Mouse (Mus musculus) CH12.LX (cell line): ENCODE measurements at regions not wholly inside any gene's neighbourhood (a gene's known extent, or its start where the extent isn't known, plus 50 kb on each side); places are given as distances from the start of the nearest gene placed in this dataset.

Experiments
- DNase-seq: peaks from one replicate; pipeline ENCODE4 v3.0.0-alpha.2; 2013; ENCODE audit errors: extremely low read depth
- H3K27ac ChIP-seq: 2 replicates; pipeline ENCODE4 v1.5.1; 2012; ENCODE audit warnings: low read depth, mild to moderate bottlenecking, control low read depth, moderate library complexity; ENCODE audit not compliant: insufficient read depth
- H3K27me3 ChIP-seq: replicated peaks from 2 replicates; pipeline ENCODE3; 2012; ENCODE audit warnings: inconsistent platforms
- H3K36me3 ChIP-seq, 2 experiments: replicated peaks in 1 of 2; 2 replicates each; pipeline versions ENCODE3 to v1.6.1; 2012; ENCODE audit warnings: inconsistent platforms in 1 of 2, low read length in 1 of 2, mild to moderate bottlenecking in 1 of 2, mixed read lengths in 1 of 2, moderate library complexity in 1 of 2; ENCODE audit not compliant: control insufficient read depth in 1 of 2, insufficient read depth in 1 of 2
- H3K4me1 ChIP-seq, 2 experiments: 2 replicates each; pipeline ENCODE4 v1.6.1; 2012; ENCODE audit warnings: inconsistent platforms in 1 of 2, moderate library complexity in 1 of 2; ENCODE audit not compliant: insufficient read depth in 2 of 2, control insufficient read depth in 1 of 2
- H3K4me2 ChIP-seq: 2 replicates; pipeline ENCODE4 v1.6.1; 2012; ENCODE audit warnings: low read depth, mild to moderate bottlenecking, control low read depth; ENCODE audit not compliant: poor library complexity, insufficient read depth, severe bottlenecking
- H3K4me3 ChIP-seq, 3 experiments: fragments of 150-350 bp in 1 of 3; sonication (generic) in 1 of 3; replicated peaks in 1 of 3; 2 replicates each; pipeline versions ENCODE3 to v1.5.1; 2011 to 2012; ENCODE audit warnings: low read depth in 2 of 3, low read length in 2 of 3, mild to moderate bottlenecking in 2 of 3, moderate library complexity in 2 of 3, control low read depth in 1 of 3, improper control_type of control experiment in 1 of 3, inconsistent platforms in 1 of 3, mixed read lengths in 1 of 3; ENCODE audit not compliant: poor library complexity in 1 of 3
- H3K79me2 ChIP-seq: replicated peaks from 2 replicates; pipeline ENCODE4 v1.6.1; 2012; ENCODE audit warnings: mild to moderate bottlenecking, moderate library complexity; ENCODE audit not compliant: control insufficient read depth, poor library complexity, insufficient read depth, severe bottlenecking; ENCODE audit errors: extremely low read depth
- H3K9ac ChIP-seq: 2 replicates; pipeline ENCODE4 v1.6.1; 2012; ENCODE audit warnings: low read depth, mild to moderate bottlenecking, control low read depth, moderate library complexity; ENCODE audit not compliant: insufficient read depth
- H3K9me3 ChIP-seq: replicated peaks from 2 replicates; pipeline ENCODE3; 2012; ENCODE audit warnings: low read length, inconsistent platforms, mixed read lengths
- ETS1 ChIP-seq: conservative IDR thresholded peaks from 2 replicates; pipeline ENCODE4 v1.6.1; 2012; ENCODE audit warnings: low read depth, mild to moderate bottlenecking, inconsistent platforms, low read length, improper control_type of control experiment, moderate library complexity
- GABPA ChIP-seq: IDR thresholded peaks from 2 replicates; pipeline ENCODE4 v1.6.1; 2012; ENCODE audit warnings: low read depth, low read length, improper control_type of control experiment, inconsistent platforms; ENCODE audit not compliant: insufficient replicate concordance
- KAT2A ChIP-seq: IDR thresholded peaks from 2 replicates; pipeline ENCODE4 v1.6.1; 2012; ENCODE audit warnings: low read length, improper control_type of control experiment, inconsistent platforms; ENCODE audit not compliant: insufficient replicate concordance
- NELFE ChIP-seq: IDR thresholded peaks from 2 replicates; pipeline ENCODE4 v1.6.1; 2011; ENCODE audit warnings: low read depth, low read length, improper control_type of control experiment
- POLR2A ChIP-seq: IDR thresholded peaks from 2 replicates; pipeline ENCODE4 v1.6.1; 2011; ENCODE audit warnings: low read depth, mild to moderate bottlenecking, improper control_type of control experiment, low read length
- USF2 ChIP-seq: conservative IDR thresholded peaks from 2 replicates; pipeline ENCODE4 v1.6.1; 2011; ENCODE audit warnings: low read depth, low read length, improper control_type of control experiment
- ZC3H11A ChIP-seq: IDR thresholded peaks from 2 replicates; pipeline ENCODE4 v1.6.1; 2012; ENCODE audit warnings: low read depth, mild to moderate bottlenecking, inconsistent platforms, low read length, improper control_type of control experiment
- ZMIZ1 ChIP-seq: IDR thresholded peaks from 2 replicates; pipeline ENCODE4 v1.6.1; 2012; ENCODE audit warnings: low read depth, mild to moderate bottlenecking, inconsistent platforms, low read length, improper control_type of control experiment
- dilution Hi-C: fragments of 300-500 bp; cut with MboI; formaldehyde crosslinking; loops from 2 replicates; pipeline ENCODE4 v1.14.3; 2020; ENCODE audit warnings: low sequenced_read_pairs; ENCODE audit not compliant: extremely low pct_unique_long_range_greater_than_20kb, extremely low pct_ligation_motif_present
- in situ Hi-C: fragments of 300-500 bp; cut with MboI; formaldehyde crosslinking; loops from 3 replicates; pipeline ENCODE4 v1.14.3; 2019; ENCODE audit warnings: low sequenced_read_pairs, low pct_ligation_motif_present, low pct_unique_long_range_greater_than_20kb, mixed read lengths

DNA sequence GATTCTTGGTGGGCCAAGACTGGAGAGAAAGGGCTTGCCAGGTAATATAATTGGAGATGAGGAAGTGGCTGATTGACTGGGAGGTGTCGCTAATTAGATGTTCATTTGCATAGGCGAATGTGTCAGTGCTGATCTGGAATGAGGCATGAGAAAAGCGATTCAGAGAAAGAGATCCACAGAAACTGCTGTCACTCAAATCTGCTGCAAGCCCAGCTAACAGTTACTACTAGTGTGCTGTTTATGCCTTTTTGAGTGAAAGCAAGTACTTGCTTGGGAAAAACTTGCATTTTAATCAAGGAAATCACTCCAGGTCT lies 331.6 kb downstream of the Isl1 start:
- no peak for DNase-seq
- TF ChIP-seq POLR2A (no peak), NELFE (no peak)
- TF ChIP-seq, all 38 proteins: peak for 0
- peaks cover 9% of the 10 kb centered on the region for H3K9me3 ChIP-seq
- no peaks in the 10 kb centered on the region for H3K27me3 ChIP-seq
- no peak overlapping the region for H3K27ac ChIP-seq
- H3K4me2 ChIP-seq = no peak overlapping the region
- dilution Hi-C loops (no loop called here), in situ Hi-C loops (no loop called here)
- H3K9ac ChIP-seq = no peak overlapping the region
- no peaks in the 10 kb centered on the region for H3K79me2 ChIP-seq
- H3K36me3 ChIP-seq = no peaks in the 10 kb centered on the region
- H3K4me3 ChIP-seq = no peak overlapping the region
- H3K4me1 ChIP-seq = no peaks in the 10 kb centered on the region

DNA sequence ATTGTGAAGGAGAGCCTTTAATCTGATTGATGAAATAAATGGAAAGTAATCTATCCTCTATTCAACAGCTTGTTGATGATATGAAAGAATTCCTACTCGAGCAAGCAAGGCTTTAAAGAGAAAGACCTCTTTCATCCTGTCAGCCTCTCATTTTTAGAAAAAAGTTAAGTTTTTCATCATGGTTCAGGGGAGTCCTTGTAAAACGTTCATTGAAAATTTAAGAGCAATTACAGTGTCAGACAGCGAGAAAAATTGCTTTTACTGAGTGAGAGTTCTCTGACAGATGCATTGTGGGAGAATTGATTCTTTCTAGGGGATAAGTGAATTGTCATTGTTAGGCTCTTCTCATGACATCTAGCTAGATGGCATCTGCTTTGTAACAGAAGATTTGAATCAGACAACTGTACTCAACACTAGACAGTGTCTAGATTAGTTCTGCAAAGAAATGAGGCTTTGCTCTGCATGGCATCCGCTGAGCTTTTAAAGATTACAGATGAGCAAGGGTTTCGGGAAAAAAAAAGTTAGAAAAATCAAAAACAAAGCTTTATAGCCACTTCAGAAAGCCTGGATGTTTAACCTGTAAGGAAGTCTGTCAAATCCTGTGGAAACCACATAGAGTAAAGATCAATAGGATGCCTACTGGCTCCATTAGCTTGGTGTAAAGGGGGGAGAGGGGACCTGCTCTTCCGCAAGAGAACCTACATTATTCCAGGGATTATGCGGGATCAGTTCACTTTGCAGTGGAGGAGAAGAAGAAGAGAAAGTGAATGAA lies 332.2 kb downstream of the Isl1 start:
- Histone ChIP-seq H3K4me3 (no peak overlapping the region), H3K4me2 (no peak overlapping the region), H3K4me1 (no peaks in the 10 kb centered on the region), H3K27ac (no peak overlapping the region), H3K27me3 (no peaks in the 10 kb centered on the region), H3K9me3 (peaks cover 11% of the 10 kb centered on the region), H3K79me2 (no peaks in the 10 kb centered on the region), H3K9ac (no peak overlapping the region), H3K36me3 (no peaks in the 10 kb centered on the region)
- in situ Hi-C loops = no loop called here
- no peak for DNase-seq
- dilution Hi-C loops = no loop called here
- TF ChIP-seq ZMIZ1 (no peak), KAT2A (no peak), USF2 (no peak), ZC3H11A (no peak), GABPA (no peak), ETS1 (no peak)
